Mouse (Mus musculus): ENCODE measurements around the gene Slc38a2. TPM values are rescaled to one million over a fixed set of nuclear protein-coding genes. Genes with fewer than 3 reads are reported as not detected.

Slc38a2 gene
- polyA plus RNA-seq, 2 experiments from 2014 or later: 34.6 to 44.7 TPM

- no peak for ATAC-seq
These were observed 3.8 kb downstream of the Slc38a2 start for GRCm38 (mm10) chr15:96695455-96696421.

GRCm38 (mm10) chr15:96694988-96695387 is 4.5 kb downstream of the Slc38a2 start:
- ATAC-seq: no peak

- no peak for ATAC-seq
These were observed 5.8 kb downstream of the Slc38a2 start for GRCm38 (mm10) chr15:96693688-96694087.

GRCm38 (mm10) chr15:96692401-96692800 is 7.1 kb downstream of the Slc38a2 start:
- ATAC-seq: no peak

GRCm38 (mm10) chr15:96691381-96691780 is 8.1 kb downstream of the Slc38a2 start:
- ATAC-seq: no peak

- ATAC-seq: no peak
These were observed 8.7 kb downstream of the Slc38a2 start for GRCm38 (mm10) chr15:96690829-96691228.

- no peak for ATAC-seq
These were observed 9.6 kb downstream of the Slc38a2 start for GRCm38 (mm10) chr15:96689919-96690318.

GRCm38 (mm10) chr15:96688784-96689318 is 10.7 kb downstream of the Slc38a2 start:
- no peak for ATAC-seq

GRCm38 (mm10) chr15:96688036-96688435 is 11.5 kb downstream of the Slc38a2 start:
- no peak for ATAC-seq

- ATAC-seq: no peak
These were observed 12.2 kb downstream of the Slc38a2 start for GRCm38 (mm10) chr15:96687366-96687765.

- ATAC-seq: no peak
These were observed 13.1 kb downstream of the Slc38a2 start for GRCm38 (mm10) chr15:96686201-96687159.

- ATAC-seq: no peak
These were observed 14.3 kb downstream of the Slc38a2 start for GRCm38 (mm10) chr15:96685273-96685672.

- peak; percentile 65 for ATAC-seq
These were observed 15.2 kb downstream of the Slc38a2 start for GRCm38 (mm10) chr15:96684132-96684830.

- no peak for ATAC-seq
These were observed 20.4 kb downstream of the Slc38a2 start for GRCm38 (mm10) chr15:96678871-96679773.

GRCm38 (mm10) chr15:96676518-96676917 is 23.0 kb downstream of the Slc38a2 start:
- no peak for ATAC-seq

- no peak for ATAC-seq
These were observed 23.8 kb downstream of the Slc38a2 start for GRCm38 (mm10) chr15:96675744-96676143.

- ATAC-seq: no peak
These were observed 24.5 kb downstream of the Slc38a2 start for GRCm38 (mm10) chr15:96675055-96675454.

- ATAC-seq: no peak
These were observed 25.4 kb downstream of the Slc38a2 start for GRCm38 (mm10) chr15:96674089-96674488.

GRCm38 (mm10) chr15:96669721-96670120 is 29.8 kb downstream of the Slc38a2 start:
- no peak for ATAC-seq

- ATAC-seq: peak; percentile 80
These were observed 32.9 kb downstream of the Slc38a2 start for GRCm38 (mm10) chr15:96666663-96667062.

GRCm38 (mm10) chr15:96665889-96666288 is 33.6 kb downstream of the Slc38a2 start:
- ATAC-seq: peak; percentile 92
